Mouse (Mus musculus) kidney, embryonic 15.5 days (tissue): Measurements from ENCODE around the gene Chst8. TPM values are rescaled to one million over a fixed set of nuclear protein-coding genes. Genes with fewer than 3 reads are reported as not detected.
A peak's percentile ranks its signal among the peaks of the same experiment; 100 is the strongest.

ENCODE experiments used
- ATAC-seq: fragments of 200-750 bp; cut with Nextera tagmentation; replicated peaks from 2 replicates; pipeline ENCODE4 v1.8.0; 2017; ENCODE audit warnings: moderate TSS enrichment; ENCODE audit not compliant: low FRiP score
- H3K27ac ChIP-seq: fragments of 300-500 bp; sonication (generic); 2 replicates; pipeline ENCODE4 v1.5.1; 2015; ENCODE audit warnings: mild to moderate bottlenecking, inconsistent platforms
- H3K27me3 ChIP-seq: fragments of 300-500 bp; sonication (generic); 2 replicates; pipeline ENCODE4 v1.6.1; 2015; ENCODE audit warnings: inconsistent platforms
- H3K36me3 ChIP-seq: fragments of 300-500 bp; sonication (generic); 2 replicates; pipeline ENCODE4 v1.6.1; 2015; ENCODE audit warnings: inconsistent platforms
- H3K4me1 ChIP-seq: fragments of 300-500 bp; sonication (generic); 2 replicates; pipeline ENCODE4 v1.6.1; 2015; ENCODE audit warnings: inconsistent platforms
- H3K4me2 ChIP-seq: fragments of 300-500 bp; sonication (generic); 2 replicates; pipeline ENCODE4 v1.6.1; 2015; ENCODE audit warnings: moderate library complexity, mild to moderate bottlenecking, inconsistent platforms
- H3K4me3 ChIP-seq: fragments of 300-500 bp; sonication (generic); replicated peaks from 2 replicates; pipeline ENCODE4 v1.5.1; 2015; ENCODE audit warnings: mild to moderate bottlenecking, inconsistent platforms
- H3K9ac ChIP-seq: fragments of 300-500 bp; sonication (generic); 2 replicates; pipeline ENCODE4 v1.6.1; 2015; ENCODE audit warnings: mild to moderate bottlenecking, inconsistent platforms
- H3K9me3 ChIP-seq: fragments of 300-500 bp; sonication (generic); replicated peaks from 2 replicates; pipeline ENCODE4 v1.6.1; 2016; ENCODE audit warnings: inconsistent platforms
- WGBS: fragments of 180-500 bp; shearing (Covaris S2); methylation state at CpG from one replicate; pipeline ENCODE4 v1.1.7; 2015; ENCODE audit warnings: mixed read lengths; 5-methylcytosine and 5-hydroxymethylcytosine counted together
- polyA plus RNA-seq: library from polyadenylated mRNA; unstranded; fragments of >200 nt; fragmentation: Nextera tagmentation; extraction: Ambion mirVana; gene quantifications from 2 replicates; pipeline ENCODE4 v1.2.1, GENCODE M21; 2015

Gene Chst8
- polyA plus RNA-seq, 1 experiment from 2014 or later = 13.0 TPM

DNA sequence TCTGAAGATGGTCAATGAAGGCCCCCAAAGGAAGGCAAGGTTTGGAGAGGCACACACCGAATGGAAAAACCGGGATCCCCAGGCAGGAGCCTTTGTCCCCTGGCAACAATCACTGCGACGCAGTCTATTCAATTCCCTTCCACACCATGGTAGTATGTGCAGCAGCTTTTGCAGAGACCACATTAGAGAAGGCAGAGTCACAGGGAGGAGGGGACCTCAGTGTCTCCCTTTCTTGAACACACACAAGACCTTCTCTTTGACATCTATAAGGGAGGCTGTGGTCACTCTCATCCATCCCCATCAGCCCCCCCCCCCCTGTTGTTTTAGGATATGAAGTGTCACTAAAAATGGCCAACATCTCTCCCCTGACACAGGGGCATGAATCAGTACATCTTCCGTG lies 39.2 kb downstream of the Chst8 start:
- no peak for ATAC-seq
- no peak overlapping the region for H3K9ac ChIP-seq
- H3K9me3 ChIP-seq = no peaks in the 10 kb centered on the region
- H3K4me3 ChIP-seq = no peak overlapping the region
- peaks cover 23% of the 10 kb centered on the region for H3K4me1 ChIP-seq
- no peak overlapping the region for H3K27ac ChIP-seq
- WGBS = 78% methylated on average over 5 of the region's 5 CpGs
- H3K4me2 ChIP-seq = no peak overlapping the region
- no peaks in the 10 kb centered on the region for H3K27me3 ChIP-seq
- H3K36me3 ChIP-seq = no peaks in the 10 kb centered on the region

DNA sequence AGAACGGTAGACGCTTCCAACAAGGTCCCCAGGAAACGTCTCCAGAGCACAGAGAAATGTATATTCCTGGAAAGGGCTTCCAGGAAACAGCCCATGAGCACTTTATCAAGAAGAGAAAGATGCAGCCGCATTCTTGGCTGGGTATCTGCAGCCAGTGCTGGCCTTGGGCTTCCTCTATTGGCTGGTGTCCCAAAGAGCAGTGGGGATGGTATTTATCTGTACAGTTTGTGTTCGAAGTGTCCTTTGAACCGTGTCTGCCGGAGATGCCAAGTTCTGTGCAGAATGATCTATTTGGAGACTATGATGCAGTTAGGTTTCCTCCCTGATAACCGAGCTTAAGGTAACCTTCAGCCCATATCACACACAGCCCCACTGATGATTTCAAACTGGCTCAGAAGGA lies 43.0 kb downstream of the Chst8 start:
- no peak overlapping the region for H3K9ac ChIP-seq
- H3K4me3 ChIP-seq = no peak overlapping the region
- no peaks in the 10 kb centered on the region for H3K36me3 ChIP-seq
- no peak overlapping the region for H3K27ac ChIP-seq
- peaks cover 8% of the 10 kb centered on the region for H3K4me1 ChIP-seq
- H3K4me2 ChIP-seq = no peak overlapping the region
- WGBS = 60% methylated on average over 8 of the region's 8 CpGs
- H3K27me3 ChIP-seq = no peaks in the 10 kb centered on the region
- ATAC-seq = no peak
- no peaks in the 10 kb centered on the region for H3K9me3 ChIP-seq

DNA sequence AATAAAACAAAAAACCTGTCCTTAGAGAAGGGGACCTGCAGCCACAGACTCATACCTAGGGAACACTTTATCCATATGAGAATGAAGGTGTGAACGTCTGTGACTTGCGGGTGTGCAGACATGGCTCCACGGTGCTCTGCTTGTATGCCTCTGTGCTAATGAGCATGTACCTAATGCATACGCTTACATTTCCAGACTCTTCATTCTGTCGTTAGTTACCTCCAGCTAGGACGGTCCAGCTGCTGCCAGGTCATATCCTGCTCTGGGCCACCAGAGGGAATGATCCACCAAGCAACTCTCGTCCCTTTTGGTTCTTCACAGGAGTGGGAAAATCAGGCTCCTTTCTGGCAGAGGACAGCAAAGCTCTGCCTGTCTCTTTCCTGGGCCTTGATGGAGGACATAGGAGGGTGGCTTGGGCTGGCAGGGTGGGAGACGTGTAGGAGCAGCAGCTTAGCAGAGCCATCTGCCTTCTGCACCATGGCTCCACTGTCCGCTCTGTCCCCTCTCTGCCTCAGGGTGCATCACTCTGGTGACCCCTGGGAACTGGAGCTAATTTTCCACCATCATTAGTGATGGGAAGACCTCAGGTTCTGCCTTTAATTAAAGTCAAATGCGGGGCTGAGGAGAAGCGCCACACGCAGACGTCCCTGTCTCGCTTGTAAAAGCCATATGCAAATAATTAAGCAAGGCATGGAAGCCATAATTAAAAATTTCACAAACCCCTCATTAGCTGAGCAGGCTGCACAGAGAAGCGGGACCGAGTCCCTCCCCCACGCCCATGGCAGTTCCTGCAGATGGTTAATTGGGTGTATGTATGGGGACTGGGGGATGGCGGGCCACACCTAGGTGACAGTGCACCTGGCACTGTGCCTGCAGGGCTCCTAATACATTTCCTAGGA lies 48.0 kb downstream of the Chst8 start:
- Histone ChIP-seq H3K4me2 (no peak overlapping the region), H3K4me3 (no peak overlapping the region), H3K36me3 (no peaks in the 10 kb centered on the region), H3K27ac (no peak overlapping the region), H3K4me1 (0 out of 2 replicates have a peak, but pooled peaks cover under 1% of the 10 kb centered on the region), H3K27me3 (no peaks in the 10 kb centered on the region), H3K9me3 (no peaks in the 10 kb centered on the region), H3K9ac (no peak overlapping the region)
- WGBS = 70% methylated on average over 18 of the region's 18 CpGs
- no peak for ATAC-seq

DNA sequence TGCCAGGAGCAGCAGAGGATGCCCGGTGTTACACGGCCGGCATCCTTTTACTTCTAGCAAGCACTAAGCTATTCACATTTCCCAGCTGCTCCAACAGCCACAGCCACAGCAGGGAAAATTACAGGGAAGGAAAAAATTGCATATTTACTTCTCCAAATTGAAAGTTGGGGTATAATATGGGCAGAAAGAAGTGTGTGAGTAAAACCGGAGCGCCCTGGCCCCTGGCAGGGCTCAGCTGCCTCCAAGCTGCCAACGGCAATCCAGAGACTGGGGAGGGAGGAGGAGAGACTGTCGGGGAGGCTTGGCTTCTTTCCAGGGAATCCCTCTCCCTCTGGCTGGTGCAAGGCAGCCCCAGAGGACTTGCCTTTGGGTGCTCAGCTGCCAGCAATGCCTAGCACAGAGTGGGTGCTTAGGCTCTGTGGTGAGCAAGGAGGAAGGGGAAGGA lies 53.1 kb downstream of the Chst8 start:
- Histone ChIP-seq H3K4me2 (no peak overlapping the region), H3K4me1 (peaks cover 6% of the 10 kb centered on the region; the same call in 1 of the 2 replicates), H3K36me3 (no peaks in the 10 kb centered on the region), H3K4me3 (no peak overlapping the region), H3K9me3 (0 out of 2 replicates have a peak, but pooled peaks cover 3% of the 10 kb centered on the region), H3K27ac (no peak overlapping the region), H3K27me3 (no peaks in the 10 kb centered on the region), H3K9ac (no peak overlapping the region)
- WGBS = 56% methylated on average over 7 of the region's 7 CpGs
- ATAC-seq = 0 out of 2 replicates have a peak, but pooled peaks have one; percentile 18

DNA sequence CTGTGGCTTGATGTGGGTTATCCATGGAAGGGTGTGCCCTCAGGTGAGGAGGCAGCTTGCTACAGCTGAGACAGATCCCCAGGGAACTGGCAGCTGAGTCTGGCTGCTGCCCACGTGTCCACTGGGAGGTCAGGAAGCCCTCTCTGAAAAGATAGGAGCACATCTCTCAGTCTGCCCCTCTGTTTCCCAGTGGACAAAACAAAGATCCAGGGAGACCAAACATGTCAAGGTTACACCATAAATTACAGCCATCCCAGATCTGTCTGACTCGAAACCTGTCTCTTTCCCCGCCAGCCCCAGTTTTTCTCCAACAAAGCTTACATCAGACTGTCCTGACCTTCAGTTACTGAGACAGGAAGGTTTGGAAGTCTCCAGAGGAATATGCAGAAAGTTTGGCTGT lies 53.8 kb downstream of the Chst8 start:
- H3K9ac ChIP-seq = no peak overlapping the region
- H3K36me3 ChIP-seq = no peaks in the 10 kb centered on the region
- no peaks in the 10 kb centered on the region for H3K27me3 ChIP-seq
- H3K4me1 ChIP-seq = peaks cover 8% of the 10 kb centered on the region; the same call in 1 of the 2 replicates
- H3K4me3 ChIP-seq = no peak overlapping the region
- H3K27ac ChIP-seq = no peak overlapping the region
- H3K4me2 ChIP-seq = no peak overlapping the region
- 39% methylated on average over 3 of the region's 3 CpGs for WGBS
- H3K9me3 ChIP-seq = 0 out of 2 replicates have a peak, but pooled peaks cover 3% of the 10 kb centered on the region
- no peak for ATAC-seq

DNA sequence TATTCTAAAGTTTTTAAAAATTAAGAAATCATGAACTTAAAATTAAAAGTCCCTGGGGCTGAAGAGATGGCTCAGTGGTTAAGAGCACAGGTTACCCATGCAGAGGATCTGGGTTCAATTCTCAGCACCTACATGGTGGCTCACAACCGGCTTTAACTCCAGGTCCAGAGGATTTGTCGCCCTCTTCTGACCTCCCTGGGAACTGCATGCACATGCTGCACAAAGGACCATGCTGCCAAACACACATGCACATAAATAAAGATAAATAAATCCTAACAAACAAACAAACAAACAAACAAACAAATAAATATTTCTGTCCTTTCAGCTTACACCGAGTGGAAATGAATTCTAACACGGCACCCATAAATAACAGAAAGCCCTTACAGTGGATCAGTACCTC lies 55.0 kb downstream of the Chst8 start:
- Histone ChIP-seq H3K4me3 (no peak overlapping the region), H3K4me2 (no peak overlapping the region), H3K9ac (no peak overlapping the region), H3K36me3 (no peaks in the 10 kb centered on the region), H3K4me1 (peaks cover 20% of the 10 kb centered on the region), H3K27me3 (no peaks in the 10 kb centered on the region), H3K9me3 (0 out of 2 replicates have a peak, but pooled peaks cover 3% of the 10 kb centered on the region), H3K27ac (no peak overlapping the region)
- 83% methylated on average over 4 of the region's 4 CpGs for WGBS
- ATAC-seq = no peak

DNA sequence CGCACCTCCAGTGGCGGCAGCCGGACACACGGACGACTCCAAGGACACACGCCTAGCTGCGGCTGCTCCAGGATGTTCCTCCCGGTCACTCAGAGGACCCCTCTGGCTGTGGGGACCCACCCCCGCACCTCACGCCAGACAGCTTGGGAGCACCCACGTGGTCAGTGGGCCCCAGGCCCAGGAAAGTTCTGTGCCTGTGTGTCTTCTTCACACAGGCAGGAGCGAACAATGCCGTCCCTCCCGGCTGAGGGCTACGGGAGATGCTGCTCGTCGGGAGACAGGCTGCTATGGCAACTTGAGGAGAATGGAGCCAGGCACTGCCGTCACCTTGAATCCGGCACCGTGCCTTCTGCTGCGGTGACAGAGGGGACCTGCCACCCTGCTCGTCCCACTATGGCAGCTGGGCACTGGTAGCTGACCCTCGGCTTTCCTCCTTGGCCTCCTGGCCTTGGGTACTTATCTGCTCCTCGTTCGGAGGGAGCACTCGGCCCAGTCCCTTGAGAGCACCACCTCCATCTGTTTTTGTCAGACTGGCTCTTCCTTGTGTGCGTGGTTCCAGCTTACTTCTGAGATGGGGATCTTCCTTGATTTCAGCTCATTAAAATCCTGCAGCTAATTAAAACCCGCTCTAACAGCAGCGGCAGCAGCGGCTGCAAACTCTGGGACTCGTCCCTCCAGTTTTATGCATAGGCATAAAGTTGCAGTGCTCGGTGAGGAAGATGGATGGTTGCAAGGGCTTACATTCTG lies 59.2 kb downstream of the Chst8 start:
- no peak overlapping the region for H3K4me3 ChIP-seq
- H3K9ac ChIP-seq = no peak overlapping the region
- H3K4me2 ChIP-seq = no peak overlapping the region
- peaks cover 47% of the 10 kb centered on the region for H3K4me1 ChIP-seq
- no peak overlapping the region for H3K27ac ChIP-seq
- no peak for ATAC-seq
- H3K27me3 ChIP-seq = no peaks in the 10 kb centered on the region
- 0 out of 2 replicates have a peak, but pooled peaks cover 3% of the 10 kb centered on the region for H3K9me3 ChIP-seq
- 57% methylated on average over 32 of the region's 32 CpGs for whole genome bisulfite sequencing
- no peaks in the 10 kb centered on the region for H3K36me3 ChIP-seq

DNA sequence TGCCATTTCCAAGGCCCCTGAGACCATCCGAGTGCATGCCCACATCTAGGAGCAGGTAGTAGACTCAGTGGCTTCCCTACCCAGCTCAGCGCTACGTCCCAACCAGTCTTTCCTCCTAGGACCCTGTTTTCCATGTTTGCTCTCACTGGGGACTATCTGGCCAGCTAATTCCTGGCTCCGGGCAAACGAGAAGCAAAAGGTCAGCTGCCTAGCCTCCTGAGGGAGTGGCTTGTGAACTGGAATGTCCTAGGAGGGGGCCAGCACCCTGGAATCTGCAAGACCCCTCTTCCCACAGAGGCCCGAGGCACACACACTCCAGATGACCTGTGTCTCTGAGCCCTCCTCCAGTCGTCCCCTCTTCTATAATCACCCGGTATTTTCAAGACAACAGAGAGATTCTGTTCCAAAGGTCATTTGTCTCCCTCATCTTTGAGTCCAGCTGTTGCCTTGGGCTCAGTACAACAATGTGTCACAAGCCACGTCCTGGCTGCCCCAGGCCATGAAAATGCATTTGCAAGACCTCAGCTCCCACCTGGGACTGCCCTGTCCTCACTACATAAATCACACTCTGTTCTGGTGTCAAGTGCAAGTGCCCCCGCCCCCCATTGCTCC lies 60.3 kb downstream of the Chst8 start:
- H3K4me2 ChIP-seq = peak overlapping the region; percentile 16; the same call in 1 of the 2 replicates
- H3K9ac ChIP-seq = no peak overlapping the region
- H3K9me3 ChIP-seq = 0 out of 2 replicates have a peak, but pooled peaks cover 3% of the 10 kb centered on the region
- H3K4me3 ChIP-seq = no peak overlapping the region
- ATAC-seq = no peak
- peak overlapping the region; percentile 19 for H3K27ac ChIP-seq
- peaks cover 55% of the 10 kb centered on the region for H3K4me1 ChIP-seq
- no peaks in the 10 kb centered on the region for H3K27me3 ChIP-seq
- no peaks in the 10 kb centered on the region for H3K36me3 ChIP-seq
- 27% methylated on average over 10 of the region's 10 CpGs for WGBS

DNA sequence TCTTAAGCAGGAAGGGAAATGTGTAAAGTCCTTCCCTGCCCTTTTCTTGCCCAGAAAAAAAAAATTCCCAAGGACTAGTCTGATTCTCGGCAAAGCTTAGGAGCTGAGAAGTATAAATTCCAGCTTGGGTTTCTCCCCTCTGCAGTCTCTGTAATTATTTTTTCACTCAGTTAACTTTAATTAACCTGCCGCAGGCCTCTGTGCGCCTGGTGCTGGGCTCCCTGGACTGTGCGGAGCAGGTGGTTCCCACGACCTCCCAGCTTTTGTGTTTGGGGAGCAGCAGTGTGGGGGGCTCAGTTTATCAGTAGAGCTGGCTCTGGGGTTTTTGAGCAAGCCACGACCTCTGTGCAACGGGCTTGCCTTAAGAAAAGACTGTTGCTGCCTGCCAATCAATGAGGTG lies 62.2 kb downstream of the Chst8 start:
- H3K4me1 ChIP-seq = peaks cover 74% of the 10 kb centered on the region
- H3K9me3 ChIP-seq = no peaks in the 10 kb centered on the region
- no peak overlapping the region for H3K4me2 ChIP-seq
- H3K27me3 ChIP-seq = no peaks in the 10 kb centered on the region
- WGBS = 27% methylated on average over 7 of the region's 7 CpGs
- H3K4me3 ChIP-seq = no peak overlapping the region
- H3K36me3 ChIP-seq = no peaks in the 10 kb centered on the region
- H3K27ac ChIP-seq = peak overlapping the region; percentile 78
- ATAC-seq = peak; percentile 68
- H3K9ac ChIP-seq = no peak overlapping the region

DNA sequence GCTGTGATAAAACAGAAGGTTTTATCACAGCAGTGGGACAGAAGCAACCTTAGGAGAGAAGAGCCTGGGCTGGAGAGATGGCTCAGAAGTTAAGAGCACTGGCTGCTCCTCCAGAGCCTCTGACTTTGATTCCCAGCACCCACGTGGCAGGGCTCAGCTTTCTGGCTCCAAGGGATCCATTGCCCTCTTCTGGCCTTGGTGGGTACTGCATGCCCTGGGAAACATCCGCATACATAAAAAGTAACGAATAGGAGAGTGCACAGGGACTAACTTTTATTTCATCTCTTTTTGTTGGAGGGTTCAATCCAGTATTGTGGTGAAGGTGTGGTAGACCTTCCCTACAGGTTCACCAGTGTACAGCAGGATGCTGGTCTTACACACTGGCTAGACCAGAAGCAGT lies 62.8 kb downstream of the Chst8 start:
- peak overlapping the region; percentile 78 for H3K27ac ChIP-seq
- WGBS = 47% methylated on average over 3 of the region's 3 CpGs

DNA sequence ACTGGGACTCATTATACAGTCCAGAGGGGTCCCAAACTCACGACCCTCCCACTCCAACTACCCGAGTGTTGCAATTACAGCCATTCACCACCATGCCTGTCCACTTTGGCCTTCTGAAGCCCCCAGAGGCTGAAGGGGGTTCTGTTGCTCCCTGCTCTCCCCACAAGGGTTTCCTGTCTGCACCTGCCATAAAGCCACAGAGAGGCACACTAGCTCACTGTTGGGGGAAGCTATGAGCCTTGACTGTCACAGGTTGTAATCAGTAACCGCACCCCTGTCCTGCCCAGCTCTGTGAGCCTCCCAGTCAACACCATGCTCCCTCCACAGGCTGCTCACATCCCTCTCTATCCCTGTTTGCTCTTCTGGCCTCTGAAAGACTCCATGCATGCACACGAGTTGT lies 64.0 kb downstream of the Chst8 start:
- H3K27ac ChIP-seq = no peak overlapping the region
- no peaks in the 10 kb centered on the region for H3K36me3 ChIP-seq
- no peak overlapping the region for H3K9ac ChIP-seq
- H3K27me3 ChIP-seq = no peaks in the 10 kb centered on the region
- H3K4me1 ChIP-seq = peaks cover 75% of the 10 kb centered on the region
- no peak overlapping the region for H3K4me3 ChIP-seq
- ATAC-seq = no peak
- WGBS = 61% methylated on average over 4 of the region's 4 CpGs
- H3K4me2 ChIP-seq = no peak overlapping the region
- no peaks in the 10 kb centered on the region for H3K9me3 ChIP-seq

More for the DNA sequence above, 62.8 kb downstream of the Chst8 start:
- no peak overlapping the region for H3K4me2 ChIP-seq
- H3K9me3 ChIP-seq = no peaks in the 10 kb centered on the region
- H3K36me3 ChIP-seq = no peaks in the 10 kb centered on the region
- no peak overlapping the region for H3K4me3 ChIP-seq
- ATAC-seq = no peak
- H3K9ac ChIP-seq = no peak overlapping the region
- H3K4me1 ChIP-seq = peaks cover 79% of the 10 kb centered on the region
- no peaks in the 10 kb centered on the region for H3K27me3 ChIP-seq

DNA sequence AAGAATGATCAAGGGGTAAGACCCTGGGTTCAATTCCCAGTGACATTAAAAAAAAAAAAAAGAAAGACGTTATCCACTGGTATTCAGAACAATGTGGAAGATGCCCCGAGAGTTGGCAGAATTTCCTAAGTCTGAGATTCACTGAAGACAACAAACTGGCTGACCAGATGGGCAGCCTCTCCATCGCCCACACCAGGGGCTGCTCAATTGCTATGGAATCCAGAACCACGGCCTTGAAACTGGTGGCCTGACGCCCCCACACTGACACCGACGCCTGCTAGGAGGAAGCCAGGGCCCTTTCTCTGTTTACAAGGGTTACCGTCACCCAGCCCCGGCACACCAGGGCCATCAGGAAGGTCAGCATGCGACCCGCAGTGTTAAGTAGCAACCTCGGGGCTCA lies 64.8 kb downstream of the Chst8 start:
- H3K4me1 ChIP-seq = peaks cover 67% of the 10 kb centered on the region
- no peak overlapping the region for H3K4me3 ChIP-seq

More for the DNA sequence above, 64.8 kb downstream of the Chst8 start:
- no peak overlapping the region for H3K27ac ChIP-seq
- 43% methylated on average over 12 of the region's 12 CpGs for WGBS
- H3K9ac ChIP-seq = no peak overlapping the region
- no peak for ATAC-seq
- H3K9me3 ChIP-seq = no peaks in the 10 kb centered on the region
- no peak overlapping the region for H3K4me2 ChIP-seq
- no peaks in the 10 kb centered on the region for H3K36me3 ChIP-seq
- no peaks in the 10 kb centered on the region for H3K27me3 ChIP-seq
